Mouse (Mus musculus) fibroblast of lung, adult 2 months (primary cell): ENCODE results near the gene 2700081O15Rik.
"Not testable (repeated sequence)": the region's sequence is repeated elsewhere in the genome, so short reads cannot be mapped to it uniquely, and the experiment has no call there.

Experiments
- DNase-seq: peaks from one replicate; pipeline ENCODE4 v3.0.0-alpha.2; 2011; ENCODE audit warnings: low read depth

2700081O15Rik gene

GRCm38 (mm10) chr19:7416834-7417735 is at the start of gene 2700081O15Rik:
2700081O15Rik (plus strand) TSS chr19:7417625.
- no peak for DNase-seq

GRCm38 (mm10) chr19:7369469-7369868 is 48.0 kb upstream of the 2700081O15Rik start:
- not testable (repeated sequence) for DNase-seq

DNA sequence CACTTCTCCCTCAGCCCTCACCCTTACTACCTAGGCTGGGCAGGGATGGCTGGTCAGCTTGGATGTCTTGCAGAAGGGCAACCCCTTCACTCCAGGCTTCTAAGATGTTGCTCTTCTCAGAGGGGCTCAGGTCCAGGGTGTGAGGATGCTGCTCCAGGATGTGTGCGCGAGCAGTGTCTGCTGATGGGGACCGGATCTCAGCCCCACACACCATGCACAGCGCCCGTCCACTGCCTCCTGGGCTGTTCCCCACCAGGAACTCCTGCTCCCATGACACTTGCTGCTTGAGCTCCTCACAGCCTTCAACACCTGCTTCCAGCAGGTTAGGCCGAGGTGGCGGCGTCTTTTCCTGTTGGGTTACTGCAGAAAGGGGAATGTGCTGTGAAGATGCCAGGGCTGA is 42.9 kb upstream of the 2700081O15Rik start:
- DNase-seq: no peak

DNA sequence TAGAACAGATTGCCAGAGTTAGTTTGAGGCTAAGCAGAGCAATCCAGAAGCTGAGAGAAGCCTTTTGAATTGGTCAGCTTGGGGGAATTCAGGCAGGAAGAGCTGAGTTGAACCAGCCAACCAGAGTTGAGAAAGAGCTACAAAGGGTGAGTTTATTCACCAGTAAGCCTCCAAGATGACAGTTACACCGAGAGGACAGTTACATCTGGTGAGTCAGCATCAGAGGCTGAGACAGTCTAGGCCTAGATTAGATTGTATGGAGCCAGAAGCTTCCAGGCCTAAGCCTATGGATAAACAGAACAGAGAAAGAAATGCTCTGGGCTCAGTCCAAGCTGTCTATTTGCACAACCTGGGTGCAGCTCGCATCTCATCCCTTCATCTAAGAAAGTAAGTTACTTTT is 39.8 kb upstream of the 2700081O15Rik start:
- no peak for DNase-seq

GRCm38 (mm10) chr19:7381906-7382247 is 35.5 kb upstream of the 2700081O15Rik start:
- no peak for DNase-seq

- no peak for DNase-seq
Observed at GRCm38 (mm10) chr19:7382248-7382902, 35.0 kb upstream of the 2700081O15Rik start.

- DNase-seq: peak; percentile 83
Observed at GRCm38 (mm10) chr19:7382903-7383865, 34.2 kb upstream of the 2700081O15Rik start, which contains the start of gene Spindoc. Spindoc (minus strand) TSS chr19:7382994.

GRCm38 (mm10) chr19:7386042-7386441 is 31.4 kb upstream of the 2700081O15Rik start:
- no peak for DNase-seq

DNA sequence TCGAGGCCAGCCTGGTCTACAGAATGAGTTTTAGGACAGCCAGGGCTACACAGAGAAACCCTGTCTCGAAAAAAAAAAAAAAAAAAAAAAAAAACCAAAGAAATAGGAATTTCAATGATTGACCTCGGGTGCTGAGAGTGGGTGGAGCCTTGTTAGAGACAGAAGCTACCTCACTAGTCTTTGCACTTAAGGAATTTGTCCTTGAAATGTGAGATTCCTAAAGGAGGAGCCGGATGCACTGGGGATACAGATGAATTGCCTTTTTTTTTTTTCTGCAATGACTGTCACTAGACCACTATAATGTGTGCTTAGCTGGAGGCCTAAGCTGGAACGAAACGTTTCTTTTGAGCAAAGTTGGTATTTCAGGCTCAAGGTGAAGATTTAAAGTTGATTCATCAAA is 28.9 kb upstream of the 2700081O15Rik start:
- DNase-seq: no peak

- DNase-seq: not testable (repeated sequence)
Observed at GRCm38 (mm10) chr19:7396867-7397826, 20.3 kb upstream of the 2700081O15Rik start.

- DNase-seq: not testable (repeated sequence)
Observed at GRCm38 (mm10) chr19:7398898-7399297, 18.5 kb upstream of the 2700081O15Rik start.

DNA sequence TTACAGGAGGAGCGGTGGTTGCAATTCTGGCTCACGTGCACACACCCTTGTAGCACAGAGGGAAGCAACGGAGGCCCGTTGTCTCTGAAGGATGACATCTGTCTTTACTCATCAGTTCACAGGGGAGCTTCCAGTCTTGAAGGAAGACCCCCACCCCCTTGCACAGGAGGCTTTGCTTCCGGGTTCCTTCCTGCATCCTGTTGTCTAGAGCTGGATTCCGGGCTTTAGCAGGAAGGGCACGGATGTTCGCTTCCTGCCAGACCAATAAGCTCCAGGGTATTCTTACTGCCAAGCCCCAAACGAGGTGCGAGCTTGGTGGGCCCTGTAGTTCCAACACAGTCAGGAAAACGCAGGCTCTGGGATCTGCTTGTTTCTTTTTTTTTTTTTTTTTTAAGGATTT is 16.8 kb upstream of the 2700081O15Rik start:
- no peak for DNase-seq

- DNase-seq: no peak
Observed at GRCm38 (mm10) chr19:7404623-7405229, 12.7 kb upstream of the 2700081O15Rik start.

GRCm38 (mm10) chr19:7412361-7412760 is 5.1 kb upstream of the 2700081O15Rik start:
- DNase-seq: no peak

DNA sequence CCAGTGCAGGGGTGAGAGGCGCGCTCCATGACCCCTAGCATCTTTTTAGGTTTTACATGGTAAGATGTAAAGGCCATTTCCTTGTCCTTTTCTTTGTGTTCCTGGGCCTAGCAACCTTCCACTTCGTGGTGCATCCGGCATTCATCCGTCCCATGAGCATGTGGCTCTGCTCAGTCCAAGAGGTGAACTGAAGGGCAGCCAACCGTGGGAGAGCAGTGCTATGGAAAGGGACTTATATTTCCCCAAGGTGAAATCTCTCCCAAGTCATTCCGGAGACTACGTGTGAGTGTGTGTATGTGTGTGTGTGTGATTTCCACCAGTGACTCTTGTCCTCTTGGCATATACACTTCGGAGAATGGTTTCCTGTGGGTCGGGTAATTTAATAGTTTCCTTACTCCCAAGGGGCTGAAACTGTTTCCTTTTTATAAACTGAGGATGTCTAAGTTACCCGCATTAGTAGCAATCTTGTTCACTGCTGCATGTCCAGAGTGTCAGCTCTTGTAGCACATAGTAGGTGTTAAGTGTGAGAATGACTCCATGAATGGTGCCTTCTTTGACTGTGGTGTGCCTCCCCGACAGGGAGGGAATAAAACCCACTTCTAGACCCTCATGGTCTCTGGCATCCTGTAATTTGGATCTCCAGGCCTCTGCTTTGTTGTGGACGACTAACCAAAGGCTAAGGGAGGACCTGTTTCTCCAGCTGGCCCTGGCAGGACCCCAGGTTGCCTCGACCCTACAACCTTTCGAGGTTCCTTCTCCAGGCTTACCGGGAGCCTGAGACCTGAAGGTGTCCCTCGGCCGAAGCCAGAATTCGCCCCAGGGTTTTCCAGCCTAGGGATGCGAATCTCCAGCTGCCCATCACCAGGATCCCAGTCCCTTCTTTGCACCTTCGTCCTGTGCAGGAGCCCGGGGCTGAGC is 1.2 kb upstream of the 2700081O15Rik start:
- DNase-seq: no peak

- DNase-seq: no peak
Observed at GRCm38 (mm10) chr19:7417911-7418849, 755 bp downstream of the 2700081O15Rik start.

DNA sequence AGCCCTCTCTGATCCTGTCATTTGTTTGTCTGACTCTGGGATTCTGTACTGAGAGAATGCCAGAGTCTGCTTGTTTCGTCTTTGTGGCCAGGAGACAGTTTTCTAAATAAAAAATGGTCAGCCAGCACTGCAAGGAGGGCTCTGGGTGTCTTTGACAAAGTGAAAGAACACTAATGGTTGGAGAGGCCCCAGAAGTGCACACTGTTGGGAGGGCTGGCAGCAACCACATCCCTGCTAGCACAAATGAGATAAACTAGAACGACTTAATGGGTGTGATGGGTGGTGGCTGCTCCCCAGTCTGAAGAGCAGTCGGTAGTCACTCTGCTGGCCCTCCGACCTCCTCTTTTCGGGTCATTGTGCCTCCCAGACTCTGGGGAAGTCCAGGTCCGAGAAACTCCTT is 1.7 kb downstream of the 2700081O15Rik start:
- no peak for DNase-seq

DNA sequence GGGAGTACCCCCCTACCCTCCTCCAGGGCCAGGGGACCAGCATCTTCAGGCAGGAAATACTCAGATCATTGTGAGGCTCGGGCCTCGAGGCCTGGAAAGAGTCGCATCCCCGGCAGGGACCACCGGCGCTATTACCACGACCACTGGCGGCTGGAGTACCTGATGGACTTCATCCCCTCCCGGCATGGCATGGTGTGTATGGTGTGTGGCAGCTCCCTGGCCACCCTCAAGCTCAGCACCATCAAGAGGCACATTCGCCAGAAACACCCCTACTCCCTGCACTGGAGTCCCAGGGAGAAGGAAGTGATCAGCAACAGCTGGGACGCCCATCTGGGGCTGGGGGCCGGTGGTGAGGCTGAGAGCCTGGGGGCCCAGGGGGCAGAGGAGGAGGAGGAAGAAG is 2.7 kb downstream of the 2700081O15Rik start:
- DNase-seq: no peak
